Mouse (Mus musculus) forebrain, embryonic 14.5 days (tissue): ENCODE measurements at regions not wholly inside any gene's neighbourhood (a gene's known extent, or its start where the extent isn't known, plus 50 kb on each side); places are given as distances from the start of the nearest gene placed in this dataset.

Source experiments
- ATAC-seq: fragments of 200-750 bp; cut with Nextera tagmentation; 2 replicates; pipeline ENCODE4 v1.8.0; 2017; ENCODE audit warnings: mild to moderate bottlenecking, moderate library complexity
- DNase-seq: peaks from one replicate; pipeline ENCODE4 v3.0.0-alpha.2; 2015; ENCODE audit warnings: low spot score
- H3K27ac ChIP-seq: fragments of 300-500 bp; sonication (generic); 2 replicates; pipeline ENCODE4 v1.5.1; 2014; ENCODE audit warnings: low read depth, mild to moderate bottlenecking, control low read depth, low read length, moderate library complexity
- H3K27me3 ChIP-seq: fragments of 300-500 bp; sonication (generic); replicated peaks from 2 replicates; pipeline ENCODE4 v1.6.1; 2014; ENCODE audit warnings: low read length, control low read depth, mixed read lengths; ENCODE audit not compliant: control insufficient read depth, insufficient read depth
- H3K36me3 ChIP-seq: fragments of 300-500 bp; sonication (generic); 2 replicates; pipeline ENCODE4 v1.6.1; 2014; ENCODE audit warnings: low read length, control low read depth; ENCODE audit not compliant: control insufficient read depth, insufficient read depth
- H3K4me1 ChIP-seq: fragments of 300-500 bp; sonication (generic); 2 replicates; pipeline ENCODE4 v1.6.1; 2014; ENCODE audit warnings: antibody characterized with exemption, low read length, control low read depth; ENCODE audit not compliant: control insufficient read depth, insufficient read depth
- H3K4me2 ChIP-seq: fragments of 300-500 bp; sonication (generic); 2 replicates; pipeline ENCODE4 v1.6.1; 2014; ENCODE audit warnings: mild to moderate bottlenecking, control low read depth, low read length
- H3K4me3 ChIP-seq: fragments of 300-500 bp; sonication (generic); 2 replicates; pipeline ENCODE4 v1.5.1; 2014; ENCODE audit warnings: low read depth, low read length, control low read depth
- H3K9ac ChIP-seq: fragments of 300-500 bp; sonication (generic); 2 replicates; pipeline ENCODE4 v1.6.1; 2014; ENCODE audit warnings: mild to moderate bottlenecking, low read length, control low read depth, moderate library complexity
- H3K9me3 ChIP-seq: fragments of 300-500 bp; sonication (generic); replicated peaks from 2 replicates; pipeline ENCODE4 v1.6.1; 2016; ENCODE audit warnings: low read length, control low read depth, mixed read lengths; ENCODE audit not compliant: control insufficient read depth
- WGBS: fragments of 180-500 bp; shearing (Covaris S2); extraction: QIAGEN DNeasy Blood & Tissue Kit; methylation state at CpG from one replicate; pipeline ENCODE4 v1.1.7; 2014; 5-methylcytosine and 5-hydroxymethylcytosine counted together

DNA sequence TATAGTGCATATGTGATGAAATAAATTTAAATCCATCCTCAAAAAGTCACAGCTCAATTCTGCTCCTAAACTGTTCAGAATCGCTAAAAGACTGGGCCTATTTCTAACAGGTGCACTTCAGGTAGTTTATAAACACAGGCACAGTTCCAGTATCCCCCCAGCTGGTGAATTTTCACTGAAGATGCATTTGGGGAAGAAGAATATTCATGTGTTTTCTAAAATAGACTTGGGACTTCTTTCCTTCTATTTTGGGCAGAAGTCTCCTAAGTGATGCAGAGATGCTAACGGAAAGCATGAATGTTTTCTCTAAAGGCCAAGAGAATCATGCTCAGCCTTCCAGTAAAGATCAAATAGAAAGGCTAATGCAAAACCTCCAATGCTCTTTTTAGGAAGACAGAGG, 660.9 kb upstream of the Dpp10 start:
- DNase-seq (no peak), ATAC-seq (no peak)
- Histone ChIP-seq H3K4me3 (no peak overlapping the region), H3K36me3 (no peaks in the 10 kb centered on the region), H3K27ac (no peak overlapping the region), H3K4me1 (no peaks in the 10 kb centered on the region), H3K9me3 (no peaks in the 10 kb centered on the region), H3K9ac (no peak overlapping the region), H3K4me2 (no peak overlapping the region), H3K27me3 (no peaks in the 10 kb centered on the region)
- WGBS, result 89% methylated on average over 2 of the region's 2 CpGs

DNA sequence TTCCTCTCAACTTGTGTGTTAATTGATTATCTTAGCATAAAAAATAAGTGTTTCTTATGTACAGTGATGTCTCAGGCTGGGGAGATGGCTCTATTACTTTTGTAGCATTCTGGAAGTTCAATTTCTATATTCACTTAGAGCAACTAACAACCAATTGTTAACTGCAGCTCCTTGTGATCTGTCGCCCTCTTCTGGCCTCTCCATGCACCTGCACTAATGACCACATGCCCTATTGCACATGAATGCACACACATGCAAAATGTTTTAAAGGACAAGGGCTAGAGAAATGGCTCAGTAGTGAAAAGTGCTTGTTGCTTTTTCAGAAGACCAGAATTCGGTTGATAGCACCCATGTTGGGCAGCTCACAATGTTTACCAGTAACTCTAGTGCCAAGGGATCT, 629.1 kb upstream of the Dpp10 start:
- no peaks in the 10 kb centered on the region for H3K36me3 ChIP-seq
- H3K4me1 ChIP-seq, result no peaks in the 10 kb centered on the region
- H3K9me3 ChIP-seq, result no peaks in the 10 kb centered on the region
- DNase-seq, result peak; percentile 30
- 40% methylated on average over 2 of the region's 2 CpGs for WGBS
- H3K27me3 ChIP-seq, result no peaks in the 10 kb centered on the region
- H3K27ac ChIP-seq, result no peak overlapping the region
- H3K9ac ChIP-seq, result no peak overlapping the region
- ATAC-seq, result no peak
- no peak overlapping the region for H3K4me2 ChIP-seq
- H3K4me3 ChIP-seq, result no peak overlapping the region

DNA sequence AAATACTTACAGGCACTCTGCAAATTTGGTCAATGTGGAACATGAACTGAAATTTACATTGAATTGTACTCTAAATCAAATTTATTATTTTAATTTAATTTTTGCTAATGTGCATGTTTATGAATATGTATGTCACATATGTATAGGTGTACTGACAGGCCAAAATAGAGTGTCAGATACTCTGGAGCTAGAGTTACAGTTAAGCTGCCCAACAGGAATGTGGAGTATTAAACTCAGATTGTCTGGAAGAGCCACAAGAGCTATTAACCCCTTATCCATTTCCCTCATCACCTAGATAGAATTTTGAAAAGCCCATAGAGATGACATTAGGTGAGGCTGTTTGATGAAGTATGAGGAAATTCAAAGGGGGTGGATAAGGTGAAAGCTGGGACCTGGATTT, 607.5 kb upstream of the Dpp10 start:
- Histone ChIP-seq H3K27ac (no peak overlapping the region), H3K9me3 (no peaks in the 10 kb centered on the region), H3K36me3 (no peaks in the 10 kb centered on the region), H3K4me1 (no peaks in the 10 kb centered on the region), H3K9ac (no peak overlapping the region), H3K4me2 (no peak overlapping the region), H3K4me3 (no peak overlapping the region), H3K27me3 (no peaks in the 10 kb centered on the region)
- no peak for DNase-seq
- ATAC-seq, result no peak

DNA sequence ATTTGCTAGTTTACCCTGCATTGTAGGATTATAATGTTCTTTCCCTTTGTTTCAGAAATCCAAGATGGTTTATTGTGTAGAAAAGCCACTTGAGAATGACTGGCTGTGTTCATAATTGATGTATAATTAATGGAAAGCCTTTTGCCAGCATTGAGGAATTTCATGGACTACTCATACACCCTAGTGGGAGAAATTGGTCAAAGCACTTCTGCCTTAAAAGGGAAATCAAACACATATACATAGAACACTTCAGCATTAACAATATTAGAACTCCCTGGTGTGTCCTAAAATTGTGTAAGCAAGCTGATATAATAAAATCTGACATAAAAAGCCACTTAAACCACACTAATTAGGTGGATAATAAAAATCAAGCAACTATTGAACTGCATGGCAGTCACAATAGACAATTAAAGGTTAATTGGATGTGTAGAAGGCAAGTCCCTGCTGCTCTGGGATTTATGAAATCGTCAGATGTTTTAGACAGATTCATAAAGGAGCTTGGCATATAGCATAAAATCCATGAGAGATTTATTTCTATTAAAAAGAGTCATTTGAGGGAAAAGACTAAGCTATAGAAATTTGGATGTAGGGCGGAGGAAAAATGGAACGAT, 607.0 kb upstream of the Dpp10 start:
- ATAC-seq, result peak; percentile 73
- no peaks in the 10 kb centered on the region for H3K9me3 ChIP-seq
- no peak overlapping the region for H3K27ac ChIP-seq
- no peaks in the 10 kb centered on the region for H3K27me3 ChIP-seq
- peak; percentile 72 for DNase-seq
- H3K9ac ChIP-seq, result no peak overlapping the region
- no peak overlapping the region for H3K4me3 ChIP-seq
- no peak overlapping the region for H3K4me2 ChIP-seq
- H3K4me1 ChIP-seq, result no peaks in the 10 kb centered on the region
- H3K36me3 ChIP-seq, result no peaks in the 10 kb centered on the region
- 52% methylated on average over 3 of the region's 3 CpGs for WGBS

DNA sequence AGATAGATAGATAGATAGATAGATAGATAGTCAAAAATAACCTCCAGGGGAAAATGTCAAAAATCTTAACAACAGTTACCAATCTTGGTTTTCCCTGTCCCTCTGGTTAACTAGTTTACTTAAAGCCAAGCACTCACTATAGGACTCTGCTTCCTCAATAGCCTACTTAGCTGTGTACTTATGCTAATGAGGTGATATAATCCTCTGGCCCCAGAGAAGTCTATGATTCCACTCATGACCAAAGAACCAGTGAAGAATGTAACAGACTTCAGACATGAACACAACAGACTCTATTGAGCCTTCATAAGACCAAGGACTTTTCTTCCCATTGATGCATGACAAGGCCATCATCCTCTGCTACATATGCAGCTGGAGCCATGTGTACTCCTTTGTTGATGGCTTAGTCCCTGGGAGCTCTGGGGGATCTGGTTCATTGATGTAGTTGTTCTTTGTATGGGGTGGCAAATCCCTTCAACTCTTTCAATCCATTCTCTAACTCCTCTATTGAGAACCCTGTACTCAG, 589.9 kb upstream of the Dpp10 start:
- Histone ChIP-seq H3K4me1 (no peaks in the 10 kb centered on the region), H3K4me2 (no peak overlapping the region), H3K4me3 (no peak overlapping the region), H3K9me3 (no peaks in the 10 kb centered on the region), H3K9ac (no peak overlapping the region), H3K27me3 (no peaks in the 10 kb centered on the region), H3K27ac (no peak overlapping the region), H3K36me3 (no peaks in the 10 kb centered on the region)
- DNase-seq (no peak), ATAC-seq (no peak)

DNA sequence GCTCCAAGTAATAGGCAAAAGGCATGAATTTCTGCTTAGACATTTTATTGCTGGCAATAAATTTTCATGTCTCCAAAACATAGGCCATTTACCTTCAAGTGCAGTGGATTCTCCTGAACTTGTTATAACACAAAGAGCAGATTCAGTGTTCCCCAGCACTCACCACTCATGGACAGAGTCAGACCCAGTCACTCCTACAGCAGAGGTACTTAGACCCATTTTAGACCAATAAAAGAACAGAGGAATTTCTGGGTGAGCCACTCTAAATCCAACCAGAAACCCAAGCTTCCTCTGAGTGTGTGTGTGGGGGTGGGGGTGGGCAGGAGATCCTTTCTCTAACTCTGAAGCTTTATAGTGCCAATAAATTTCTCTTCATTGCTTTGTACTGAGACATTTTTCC, 584.7 kb upstream of the Dpp10 start:
- Histone ChIP-seq H3K4me3 (no peak overlapping the region), H3K4me1 (no peaks in the 10 kb centered on the region), H3K4me2 (no peak overlapping the region), H3K9me3 (no peaks in the 10 kb centered on the region), H3K9ac (no peak overlapping the region), H3K36me3 (no peaks in the 10 kb centered on the region), H3K27me3 (no peaks in the 10 kb centered on the region), H3K27ac (no peak overlapping the region)
- ATAC-seq (no peak), DNase-seq (no peak)

DNA sequence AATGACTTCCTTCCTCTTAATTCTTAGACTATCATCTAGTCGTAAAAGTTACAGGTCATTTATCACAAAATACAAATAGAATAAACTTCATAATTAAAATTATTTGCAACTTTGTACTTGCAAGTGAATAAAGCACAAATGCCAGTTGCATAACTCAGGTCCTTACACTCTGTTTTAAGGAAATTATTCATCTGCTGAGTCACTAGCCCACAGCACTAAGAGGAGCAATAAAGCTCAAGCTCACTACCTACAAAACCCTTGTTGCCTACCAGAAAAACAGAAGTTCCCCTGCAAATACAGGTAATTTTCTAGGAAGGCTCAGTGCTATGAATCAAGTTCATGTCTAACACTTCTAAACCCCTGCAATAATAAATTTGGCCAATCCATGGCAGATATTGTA, 539.3 kb upstream of the Dpp10 start:
- no peak overlapping the region for H3K4me2 ChIP-seq
- H3K4me3 ChIP-seq, result no peak overlapping the region
- ATAC-seq, result no peak
- no peaks in the 10 kb centered on the region for H3K9me3 ChIP-seq
- H3K9ac ChIP-seq, result no peak overlapping the region
- no peaks in the 10 kb centered on the region for H3K27me3 ChIP-seq
- H3K4me1 ChIP-seq, result no peaks in the 10 kb centered on the region
- no peak overlapping the region for H3K27ac ChIP-seq
- no peak for DNase-seq
- H3K36me3 ChIP-seq, result no peaks in the 10 kb centered on the region
- WGBS, result 98% methylated on average over 1 of the region's 1 CpGs
